In genomic region chr17:32895421-32895820, GRCm38 (mm10) we compare ENCODE assay signal across 1 mouse cellular context.
TF ChIP-seq lines count a peak whose summit lies in the region.

No protein-coding gene starts in this region.

TF ChIP-seq in CH12.LX, 34 proteins besides CTCF, POLR2A, EP300 and RAD21 (continued from another document):
- TF ChIP-seq TCF12 (IDR thresholded peaks at IDR 0.05; ENCODE audit: low read depth, low read length) (no peak), CHD2 (IDR thresholded peaks at IDR 0.05; ENCODE audit: low read length) (no peak), ETS1 (conservative IDR thresholded peaks at IDR 0.05; ENCODE audit: low read depth, low read length) (no peak), SMC3 (IDR thresholded peaks at IDR 0.05; ENCODE audit: low read depth, low read length) (no peak), E2F4 (IDR thresholded peaks at IDR 0.05; ENCODE audit: insufficient replicate concordance, low read depth, low read length) (no peak), MAFK (IDR thresholded peaks at IDR 0.05; ENCODE audit: insufficient replicate concordance, low read length) (no peak), POLR2AphosphoS2 (IDR thresholded peaks at IDR 0.05; ENCODE audit: low read depth, low read length) (no peak)
